Mouse (Mus musculus): ENCODE data around the gene Fam219b.

DNA sequence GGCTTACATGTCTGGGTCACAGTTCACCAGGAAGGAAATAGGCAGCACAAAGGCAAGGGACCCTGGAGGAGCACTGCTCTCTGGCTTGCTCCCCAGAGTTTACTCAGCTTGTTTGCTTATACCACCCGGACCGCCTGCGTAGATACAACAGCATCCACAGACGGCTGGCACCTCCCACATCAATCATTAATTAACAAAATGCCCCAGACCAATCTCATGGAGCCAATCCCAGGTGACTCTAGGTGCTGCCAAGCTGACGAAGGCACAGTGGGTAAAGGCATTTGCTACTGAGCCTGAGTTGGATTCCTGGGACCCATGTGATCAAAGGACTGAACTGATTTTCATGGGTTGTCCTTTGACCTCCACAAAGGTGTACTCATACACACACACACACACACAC, 40.1 kb upstream of the Fam219b start:
- TF ChIP-seq POLR2A (IDR thresholded peaks at IDR 0.05; ENCODE audit: borderline replicate concordance, insufficient read depth, low read length) (no peak), CTCF (IDR thresholded peaks at IDR 0.05; ENCODE audit: borderline replicate concordance, insufficient read depth, low read depth, low read length) (no peak)

Measured in cerebellum, adult 2 months (tissue).